Mouse (Mus musculus) embryonic stem cell, embryonic (primary cell): ENCODE data around the gene Fam131b.

ENCODE experiments used
- CTCF ChIA-PET, 4 experiments: fragments of 300-600 bp in 2 of 4; fragments of 350-600 bp in 2 of 4; sonication (Branson Sonifier 250); formaldehyde crosslinking; loops; one replicate each; lab custom pipeline; 2022; ENCODE audit warnings: inconsistent platforms in 2 of 4; lab: Charles Lee
- POLR2A ChIA-PET, 4 experiments: fragments of 300-600 bp in 2 of 4; fragments of 350-600 bp in 2 of 4; sonication (Branson Sonifier 250); formaldehyde crosslinking; loops; one replicate each; lab custom pipeline; 2022; ENCODE audit warnings: antibody characterized with exemption in 4 of 4, inconsistent platforms in 1 of 4; lab: Charles Lee

Fam131b gene

GRCm38 (mm10) chr6:42309816-42310378 lies 14.5 kb downstream of the Fam131b start:
- ChIA-PET CTCF (interaction anchor here in 3 of 4 experiments (0.5 to 2.4 kb wide), 4 partner anchors 15 to 1765 kb away, joined by 3 to 6 read pairs (median 6); partner anchors contain the start of gene Fam131b (in 2 of the 3)), POLR2A (interaction anchor here in 2 of 4 experiments (0.8 to 1.5 kb wide), 4 partner anchors 14 to 42 kb away, joined by 3 to 5 read pairs (median 4); partner anchors contain the start of gene Fam131b (in 1 of the 2))

- ChIA-PET POLR2A (interaction anchor here in 2 of 4 experiments (0.9 to 2.9 kb wide), 9 partner anchors 9 to 72 kb away, joined by 3 to 6 read pairs (median 3); partner anchors contain the start of gene Casp2 (in 1 of the 2)), CTCF (interaction anchor here in 2 of 4 experiments (1.2 to 2.0 kb wide), 2 partner anchors 25 to 26 kb away, joined by 4 read pairs; partner anchors contain the start of gene Fam131b (in 1 of the 2))
These were observed 25.1 kb downstream of the Fam131b start for GRCm38 (mm10) chr6:42299362-42299761.

GRCm38 (mm10) chr6:42295549-42296094 lies 28.8 kb downstream of the Fam131b start:
- CTCF ChIA-PET = no interaction called here
- POLR2A ChIA-PET = interaction anchor here in 1 of 4 experiments (1.2 kb wide), 2 partner anchors 9 to 24 kb away, joined by 3 to 4 read pairs; partner anchors contain the start of gene Clcn1

GRCm38 (mm10) chr6:42293327-42293726 lies 31.1 kb downstream of the Fam131b start:
- ChIA-PET CTCF (no interaction called here), POLR2A (interaction anchor here in 1 of 4 experiments (1.4 kb wide), 1 partner anchor 16 kb away, joined by 3 read pairs; no protein-coding TSS in a partner anchor)

- ChIA-PET POLR2A (interaction anchor here in 2 of 4 experiments (0.9 to 6.1 kb wide), 5 partner anchors 9 to 23 kb away, joined by 3 to 63 read pairs (median 4); partner anchors contain the start of gene Casp2 (in 1 of the 2)), CTCF (interaction anchor here in 1 of 4 experiments (0.7 kb wide), 1 partner anchor 37 kb away, joined by 4 read pairs; the partner anchor contains the start of gene Fam131b)
These were observed 36.9 kb downstream of the Fam131b start for GRCm38 (mm10) chr6:42287562-42287961.

- POLR2A ChIA-PET = interaction anchor here in 3 of 4 experiments (0.7 to 6.1 kb wide), 9 partner anchors 8 to 864 kb away, joined by 3 to 63 read pairs (median 4); partner anchors contain the start of gene Casp2 (in 1 of the 3)
- CTCF ChIA-PET = interaction anchor here in 1 of 4 experiments (0.7 kb wide), 1 partner anchor 62 kb away, joined by 14 read pairs; no protein-coding TSS in a partner anchor
These were observed 38.0 kb downstream of the Fam131b start, which contains the start of gene Clcn1 for GRCm38 (mm10) chr6:42286448-42286847. Gene Clcn1 (plus strand): TSS chr6:42286685.

GRCm38 (mm10) chr6:42282865-42283528 lies 41.4 kb downstream of the Fam131b start:
- ChIA-PET POLR2A (interaction anchor here in 2 of 4 experiments (0.7 to 6.1 kb wide), 13 partner anchors 8 to 66 kb away, joined by 3 to 63 read pairs (median 3); partner anchors contain the start of genes Casp2 (in 1 of the 2) and Zyx (in 1 of the 2)), CTCF (interaction anchor here in 3 of 4 experiments (0.5 to 0.9 kb wide), 4 partner anchors 42 to 426 kb away, joined by 3 to 6 read pairs (median 3); partner anchors contain the start of gene Fam131b (in 1 of the 3))

GRCm38 (mm10) chr6:42276151-42276550 lies 48.3 kb downstream of the Fam131b start:
- POLR2A ChIA-PET = interaction anchor here in 2 of 4 experiments (1.2 to 7.2 kb wide), 5 partner anchors 8 to 62 kb away, joined by 3 to 63 read pairs (median 4); partner anchors contain the start of genes Clcn1 (in 2 of the 2) and Casp2 (in 1 of the 2)

GRCm38 (mm10) chr6:42270817-42271216 lies 53.6 kb downstream of the Fam131b start:
- ChIA-PET CTCF (no interaction called here), POLR2A (interaction anchor here in 2 of 4 experiments (0.9 to 7.2 kb wide), 3 partner anchors 12 to 24 kb away, joined by 4 to 63 read pairs (median 4); partner anchors contain the start of gene Clcn1 (in 1 of the 2))

More at GRCm38 (mm10) chr6:42276151-42276550, 48.3 kb downstream of the Fam131b start:
- CTCF ChIA-PET = no interaction called here

GRCm38 (mm10) chr6:42265391-42266330 lies 58.8 kb downstream of the Fam131b start:
- ChIA-PET CTCF (interaction anchor here in 2 of 4 experiments (0.8 to 1.3 kb wide), 2 partner anchors 20 to 661 kb away, joined by 3 to 4 read pairs; partner anchors contain the start of genes Ephb6 (in 1 of the 2) and Gstk1 (in 1 of the 2)), POLR2A (interaction anchor here in 2 of 4 experiments (0.6 to 3.1 kb wide), 18 partner anchors 9 to 1400 kb away, joined by 3 to 13 read pairs (median 3); partner anchors contain the start of genes Gstk1 (in 2 of the 2), Clcn1 (in 1 of the 2), Tpk1 (in 1 of the 2) and Zyx (in 1 of the 2))
